Mouse (Mus musculus) inflammation-experienced regulatory T-cells (primary cell): ENCODE results near the gene Ncaph. TPM values are rescaled to one million over a fixed set of nuclear protein-coding genes. Genes with fewer than 3 reads are reported as not detected.

Experiments
- polyA plus RNA-seq, 2 experiments: library from polyadenylated mRNA; unstranded; fragments of 100-300 nt; shearing (Covaris generic); gene quantifications; one replicate each; pipeline ENCODE4 v1.2.1; 2017

The Ncaph gene
- polyA plus RNA-seq, result 1 to 10 TPM; 3.2 to 5.9 TPM

GRCm38 (mm10) chr2:127133621-127134461, at the start of gene Ncaph:
Gene Ncaph, minus strand, starts transcription at chr2:127133954.

GRCm38 (mm10) chr2:127143158-127144063, 9.7 kb upstream of the Ncaph start, which contains the start of gene Itpripl1:
Gene Itpripl1, minus strand, starts transcription at chr2:127143442.

GRCm38 (mm10) chr2:127070435-127070841, 63.3 kb downstream of the Ncaph start, which contains the start of gene Blvra:
Gene Blvra, plus strand, starts transcription at chr2:127070665.

Other genes with a start within 250 kb of the Ncaph start
- gene Sppl2a, start 200.7 kb downstream of the Ncaph start, polyA plus RNA-seq, result 10 to 100 TPM; 50.3 to 52.6 TPM
- 10 to 100 TPM; 12.2 to 13.8 TPM for gene Ap4e1, start 125.2 kb downstream of the Ncaph start, polyA plus RNA-seq
- 10 to 100 TPM; 64.9 to 70.1 TPM for gene Blvra, start 63.3 kb downstream of the Ncaph start, polyA plus RNA-seq
- 1 to 10 TPM; 6.5 to 8.0 TPM for gene Itpripl1, start 9.5 kb upstream of the Ncaph start, polyA plus RNA-seq
- under 1 TPM; 0.55 to 0.87 TPM for gene 1810024B03Rik, start 74.3 kb upstream of the Ncaph start, polyA plus RNA-seq
- gene Snrnp200, start 74.4 kb upstream of the Ncaph start, polyA plus RNA-seq, result 100 to 1,000 TPM in 1 of 2 experiments, 10 to 100 TPM in 1; 80.8 to 109 TPM
- 10 to 100 TPM; 81.0 to 88.4 TPM for gene Ciao1, start 113.9 kb upstream of the Ncaph start, polyA plus RNA-seq
- gene Tmem127, start 114.0 kb upstream of the Ncaph start, polyA plus RNA-seq, result 10 to 100 TPM; 35.5 to 45.5 TPM
- 100 to 1,000 TPM in 1 of 2 experiments, 10 to 100 TPM in 1; 77.2 to 103 TPM for gene Stard7, start 136.3 kb upstream of the Ncaph start, polyA plus RNA-seq
- gene Dusp2, start 202.2 kb upstream of the Ncaph start, polyA plus RNA-seq, result 100 to 1,000 TPM; 344 to 424 TPM
- 1 to 10 TPM in 1 of 2 experiments, under 1 TPM in 1; 0.11 to 1.0 TPM for gene Astl, start 204.7 kb upstream of the Ncaph start, polyA plus RNA-seq
- 1 to 10 TPM in 1 of 2 experiments, under 1 TPM in 1; 0.40 to 1.7 TPM for gene Adra2b, start 229.3 kb upstream of the Ncaph start, polyA plus RNA-seq